Mouse (Mus musculus) kidney, postnatal 10 days (tissue): ENCODE results near the gene Foxc2.

Experiments used
- DNase-seq: peaks from one replicate; pipeline ENCODE4 v3.0.0; 2021; ENCODE audit warnings: mixed read lengths

Foxc2 gene

GRCm38 (mm10) chr8:121115948-121116347 is at the start of gene Foxc2:
TSS of gene Foxc2 (plus strand) at chr8:121116171.
- DNase-seq: peak; percentile 94

DNA sequence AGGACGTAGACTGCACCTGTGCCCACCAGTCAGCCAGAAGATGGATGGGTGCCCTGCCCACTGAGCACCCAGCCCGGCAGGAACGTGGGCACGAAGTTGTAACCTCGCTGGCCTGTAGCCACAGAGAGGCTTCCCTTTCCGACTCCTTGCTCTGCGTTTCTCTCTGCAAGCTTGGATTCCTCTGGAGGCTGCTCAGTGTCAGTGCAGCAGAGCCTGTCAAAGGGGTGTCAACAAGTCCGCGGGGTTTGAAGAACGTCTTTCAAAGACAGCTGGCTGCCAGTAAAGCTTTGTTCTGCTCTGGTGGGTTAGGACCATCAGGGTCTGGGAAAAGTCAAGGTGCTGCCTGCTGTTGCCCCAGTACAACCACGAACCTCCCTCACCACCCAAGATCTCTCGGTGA is 44.5 kb upstream of the Foxc2 start:
- DNase-seq: no peak

DNA sequence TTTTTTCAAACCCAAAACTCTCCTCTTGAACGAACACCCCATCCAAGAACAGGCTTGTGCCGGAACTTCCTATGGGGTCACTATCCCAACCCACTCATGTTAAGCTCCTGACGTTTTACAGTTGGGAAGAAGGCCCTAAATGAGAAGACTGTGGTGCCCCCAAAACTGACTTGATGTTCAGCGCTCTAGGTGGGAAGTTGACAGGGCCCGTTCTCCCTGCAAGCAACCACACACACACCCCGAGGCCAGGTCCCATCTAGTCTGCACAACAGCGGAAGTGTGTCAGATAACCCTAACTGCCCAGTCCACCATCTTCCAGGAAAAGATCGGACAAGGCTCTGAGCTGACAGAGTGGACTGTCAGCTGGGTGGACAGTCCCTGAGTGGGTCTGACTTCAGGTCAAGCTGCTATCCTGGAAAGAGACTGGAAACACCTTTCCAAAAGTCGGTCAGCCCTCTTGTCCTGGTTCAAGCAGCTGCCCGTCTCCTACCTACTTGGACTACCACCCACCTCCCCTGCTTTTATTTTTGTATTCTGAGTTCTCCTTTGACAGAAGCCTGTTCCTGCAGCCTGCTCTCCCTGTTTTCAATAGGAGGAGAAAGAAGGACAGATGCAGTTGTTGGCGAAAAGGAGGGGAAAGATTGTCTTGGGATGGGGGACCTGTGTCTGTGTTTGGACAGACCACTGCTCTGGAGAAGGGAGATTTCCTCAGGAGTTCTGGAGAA is 43.4 kb upstream of the Foxc2 start:
- no peak for DNase-seq

DNA sequence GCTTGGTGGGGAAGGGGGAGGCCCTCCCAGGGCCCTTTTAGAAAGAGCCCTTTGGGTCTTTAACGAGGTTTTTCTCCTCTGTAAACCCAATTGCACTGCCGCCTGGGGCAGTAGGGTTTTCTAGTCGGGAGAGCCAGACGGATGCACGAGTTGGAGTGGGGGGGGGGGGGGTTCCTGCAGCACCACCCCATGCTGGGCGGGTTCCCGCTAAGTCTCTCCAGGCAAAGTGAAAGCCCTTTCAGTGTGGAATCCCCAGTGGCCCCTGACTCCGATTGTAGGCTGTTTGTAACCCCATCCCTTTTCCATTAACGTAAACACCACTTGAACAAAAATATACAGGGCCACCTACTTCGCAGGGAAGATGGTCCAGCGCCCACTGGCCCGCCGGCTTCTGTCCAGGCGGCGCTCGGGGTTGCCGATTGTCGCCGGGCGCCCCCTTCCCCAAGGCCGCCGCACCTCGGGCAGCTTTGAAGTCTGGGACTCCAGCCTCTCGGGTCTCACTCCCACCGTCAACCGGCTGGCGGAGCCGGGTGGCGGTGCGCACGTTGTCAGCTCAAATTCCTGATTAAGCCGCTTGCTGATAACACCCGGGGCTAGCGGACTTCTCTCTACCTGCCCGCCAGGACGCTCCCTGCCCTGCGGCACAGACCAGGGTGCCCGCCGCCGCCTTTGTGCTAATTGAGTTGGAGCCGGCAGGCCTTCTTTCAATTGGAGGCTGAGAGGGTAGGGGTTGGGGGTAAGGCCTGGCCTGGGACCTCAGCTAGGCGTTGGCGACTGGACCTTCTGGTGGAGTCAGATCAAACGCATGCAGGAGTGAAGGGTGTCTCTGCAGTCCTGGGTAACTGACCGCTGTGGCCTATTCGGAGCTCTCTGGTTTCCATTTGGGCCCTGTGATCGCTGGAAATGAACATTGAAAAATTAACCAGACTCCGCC is 42.5 kb upstream of the Foxc2 start:
- DNase-seq: no peak

- no peak for DNase-seq
Measured at GRCm38 (mm10) chr8:121074108-121074847, 41.7 kb upstream of the Foxc2 start.

GRCm38 (mm10) chr8:121074848-121075145 is 41.2 kb upstream of the Foxc2 start:
- DNase-seq: no peak

DNA sequence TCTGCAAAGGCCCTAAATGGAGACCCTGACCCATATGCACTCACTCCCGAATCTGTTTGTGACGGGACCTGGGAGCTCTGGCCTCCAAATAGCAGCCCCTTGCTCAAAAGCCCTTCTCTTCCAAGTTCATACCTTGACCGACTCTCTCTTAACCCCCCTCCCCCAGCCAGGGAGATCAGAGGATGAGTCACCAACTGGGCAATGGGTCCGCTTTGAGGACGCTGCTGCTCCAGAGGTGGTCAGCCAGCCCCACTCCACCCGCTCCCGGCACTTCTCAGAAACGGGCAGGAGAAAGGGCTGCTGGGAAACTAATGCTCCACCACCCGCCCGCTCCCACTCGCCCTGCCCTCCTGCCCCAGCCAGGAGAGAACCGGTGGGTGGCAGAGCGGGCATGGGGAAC is 40.0 kb upstream of the Foxc2 start:
- no peak for DNase-seq

GRCm38 (mm10) chr8:121076555-121076954 is 39.4 kb upstream of the Foxc2 start:
- no peak for DNase-seq

DNA sequence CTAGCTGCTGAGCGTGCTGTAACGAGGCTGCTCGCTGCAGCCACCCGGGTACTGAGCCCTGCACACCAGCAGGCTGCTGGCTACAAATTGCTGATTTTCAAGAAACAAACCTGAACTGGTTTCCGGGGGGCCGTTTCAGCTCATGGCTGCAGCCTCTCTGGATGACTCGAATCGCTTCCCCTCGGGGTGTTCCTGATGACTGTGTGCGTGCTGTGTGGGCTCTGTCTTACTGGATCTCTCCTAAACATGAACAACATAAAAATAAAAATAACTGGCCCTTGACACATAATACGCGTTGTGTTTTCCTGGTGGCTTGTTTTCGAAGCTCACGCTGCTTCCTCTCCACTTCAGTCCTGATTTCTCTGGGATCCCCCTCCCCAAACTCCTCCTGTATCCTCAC is 37.2 kb upstream of the Foxc2 start:
- no peak for DNase-seq

DNA sequence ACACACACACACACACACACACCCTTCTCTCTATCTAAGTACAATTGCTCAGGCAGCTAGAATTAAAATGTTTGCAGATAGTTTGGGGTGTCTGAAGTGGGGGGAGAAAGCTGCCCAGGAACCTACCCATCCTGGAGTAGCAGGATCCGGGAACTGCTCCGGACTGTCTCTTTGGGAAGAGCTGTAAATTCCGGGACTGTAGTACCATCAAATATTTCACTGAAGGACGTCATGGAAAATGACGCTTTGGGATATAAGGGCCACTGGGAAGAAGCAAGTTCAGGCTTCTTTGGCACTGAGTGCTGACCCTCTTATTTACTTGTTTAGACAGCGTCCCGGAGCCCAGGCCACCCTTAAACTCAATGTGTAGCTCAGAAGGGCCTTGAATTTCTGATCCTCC is 36.8 kb upstream of the Foxc2 start:
- no peak for DNase-seq

DNA sequence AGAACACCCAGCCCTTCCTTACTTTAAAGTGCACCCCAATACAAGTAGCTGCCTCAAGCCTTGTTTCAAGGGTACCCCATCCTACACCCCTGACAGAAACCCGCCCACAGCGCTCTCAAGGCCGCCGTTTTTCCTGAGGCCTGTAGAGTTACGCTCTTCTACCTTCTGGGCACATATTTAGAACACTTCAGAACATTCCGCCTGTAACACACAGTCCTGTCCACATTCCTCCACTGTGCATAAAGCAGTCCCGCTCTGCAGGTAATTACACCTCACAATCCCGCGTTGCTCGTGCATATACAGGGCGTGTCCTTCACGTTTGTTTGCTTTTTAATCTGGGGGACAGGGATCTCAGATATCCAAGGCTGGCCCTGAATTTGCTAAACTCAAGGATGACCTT is 36.0 kb upstream of the Foxc2 start:
- no peak for DNase-seq

GRCm38 (mm10) chr8:121080361-121081090 is 35.4 kb upstream of the Foxc2 start:
- DNase-seq: no peak

DNA sequence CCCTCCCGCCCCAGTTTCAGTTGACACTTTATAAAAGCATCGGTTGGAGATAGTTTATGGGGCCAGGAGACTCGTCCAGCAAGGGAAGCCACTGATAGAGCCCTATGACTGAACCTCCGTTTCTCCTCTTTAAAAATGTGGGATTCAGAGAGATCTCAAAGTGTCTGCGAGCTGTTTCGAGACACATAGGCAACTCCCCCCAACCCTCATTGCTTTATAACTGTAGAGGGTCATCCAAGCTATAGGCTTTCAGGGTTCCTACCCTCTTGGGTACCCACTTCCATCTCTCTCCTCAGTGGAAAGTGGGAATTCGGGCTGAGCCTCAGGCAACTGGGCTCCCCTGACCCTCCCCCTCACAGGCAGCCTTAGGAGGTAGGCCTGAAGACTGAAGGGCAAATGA is 34.6 kb upstream of the Foxc2 start:
- no peak for DNase-seq

DNA sequence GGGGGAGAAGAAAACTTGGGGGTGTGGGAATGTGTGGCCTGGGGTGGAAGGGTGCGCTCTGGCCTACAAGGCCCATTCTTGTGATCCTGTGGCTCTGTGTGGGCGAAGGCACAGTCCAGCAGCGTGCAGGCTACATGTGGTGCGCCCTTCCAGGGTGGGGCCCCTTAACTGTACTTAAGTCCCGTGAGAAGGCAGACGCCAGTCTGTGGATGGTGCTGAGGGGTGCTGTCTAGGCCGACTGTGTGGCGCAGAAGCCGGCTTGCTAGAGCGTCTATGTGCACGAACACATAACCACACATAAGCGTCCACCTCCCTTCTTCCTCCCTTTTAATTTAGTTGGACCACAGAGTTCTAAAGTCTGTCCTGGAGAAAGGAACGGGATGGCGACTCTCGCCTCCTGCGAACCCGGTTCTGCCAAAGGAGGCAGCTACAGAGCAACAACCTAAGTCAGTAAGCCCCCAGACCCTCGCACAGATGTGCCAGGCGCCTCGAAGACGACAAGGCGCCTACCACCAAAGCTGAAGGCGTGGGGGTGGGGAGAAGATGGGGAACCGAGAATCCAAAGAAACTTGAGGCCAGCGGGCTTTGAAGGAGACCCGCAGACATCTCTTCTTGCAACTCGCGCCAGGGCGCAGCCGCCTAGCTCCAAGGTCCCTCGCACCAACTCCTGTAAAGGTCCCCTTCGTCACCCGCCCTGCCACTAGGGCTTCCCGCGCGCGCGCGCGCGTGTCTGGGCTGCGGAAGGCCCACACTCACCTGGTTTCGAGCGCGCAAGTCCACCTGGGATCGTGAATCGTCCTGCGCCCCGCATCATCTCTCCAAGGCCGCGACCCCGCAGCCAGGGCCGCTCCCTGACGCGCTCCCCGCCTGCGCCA is 33.5 kb upstream of the Foxc2 start:
- DNase-seq: no peak

DNA sequence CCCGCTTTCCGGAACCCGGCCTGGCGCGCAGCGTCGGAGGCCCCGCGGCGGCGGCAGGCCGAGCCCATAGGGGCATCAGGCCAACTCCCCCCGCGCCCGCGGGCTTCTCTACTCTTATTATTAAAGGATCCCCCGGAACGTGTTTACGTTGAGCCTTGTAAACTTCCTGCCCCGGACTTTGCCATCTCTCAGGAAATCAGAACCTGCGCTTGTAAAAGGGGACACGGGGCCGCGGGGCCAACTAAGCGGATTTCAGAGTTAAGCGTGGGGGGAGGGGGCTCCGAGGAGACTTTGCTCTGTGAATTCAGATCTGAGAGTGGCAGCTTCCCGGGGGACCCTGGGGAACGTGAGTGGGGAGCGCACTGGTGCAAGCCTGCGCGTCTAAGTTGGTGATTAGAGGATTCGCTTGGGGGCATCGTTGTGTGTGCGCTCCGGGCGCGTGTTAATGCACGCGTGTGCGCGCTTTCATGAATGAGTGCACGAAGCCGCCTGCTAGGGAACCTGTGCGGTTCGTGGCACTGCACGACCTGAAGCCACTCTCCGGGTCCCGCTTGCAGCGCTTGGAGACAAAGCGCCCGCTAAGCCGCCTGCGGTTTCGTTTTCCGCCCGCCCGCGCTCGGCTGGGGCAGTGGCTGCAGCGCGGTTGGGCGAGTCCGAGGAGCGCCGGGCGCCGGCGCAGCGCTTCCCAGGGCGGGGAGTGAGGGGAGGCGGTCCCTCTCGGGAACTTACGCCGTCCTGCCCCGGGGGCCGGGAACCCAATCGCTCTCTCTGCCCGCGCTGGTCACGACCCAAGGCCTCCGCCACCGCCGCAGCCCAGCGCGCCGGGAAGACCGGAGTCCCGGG is 32.7 kb upstream of the Foxc2 start:
- peak; percentile 83 for DNase-seq

GRCm38 (mm10) chr8:121083936-121084209 is 32.1 kb upstream of the Foxc2 start:
- no peak for DNase-seq

DNA sequence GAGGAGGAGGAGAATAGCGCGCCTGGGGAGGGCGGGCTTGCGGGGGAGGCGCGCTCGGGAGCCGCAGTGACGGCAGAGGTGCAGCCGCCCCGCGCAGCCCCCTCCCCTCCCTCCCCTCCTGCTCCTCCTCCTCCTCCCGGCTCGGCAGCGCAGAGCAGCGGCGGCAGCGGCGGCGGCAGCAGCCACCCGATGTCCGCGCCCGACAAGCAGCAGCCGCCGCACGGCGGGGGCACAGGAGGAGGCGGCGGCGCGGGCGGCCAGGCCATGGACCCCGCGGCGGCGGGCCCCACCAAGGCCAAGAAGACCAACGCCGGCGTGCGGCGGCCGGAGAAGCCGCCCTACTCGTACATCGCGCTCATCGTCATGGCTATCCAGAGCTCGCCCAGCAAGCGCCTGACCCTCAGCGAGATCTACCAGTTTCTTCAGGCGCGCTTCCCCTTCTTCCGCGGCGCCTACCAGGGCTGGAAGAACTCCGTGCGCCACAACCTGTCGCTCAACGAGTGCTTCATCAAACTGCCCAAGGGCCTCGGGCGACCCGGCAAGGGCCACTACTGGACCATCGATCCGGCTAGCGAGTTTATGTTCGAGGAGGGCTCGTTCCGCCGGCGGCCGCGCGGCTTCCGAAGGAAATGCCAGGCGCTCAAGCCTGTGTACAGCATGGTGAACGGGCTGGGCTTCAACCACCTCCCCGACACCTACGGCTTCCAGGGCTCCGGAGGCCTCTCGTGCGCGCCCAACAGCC is 31.6 kb upstream of the Foxc2 start, which contains the start of gene Foxf1:
Foxf1 (plus strand) TSS at position 177 of the 742 bp plus-strand sequence.
- peak; percentile 50 for DNase-seq

- DNase-seq: no peak
Measured at GRCm38 (mm10) chr8:121085011-121085410, 31.0 kb upstream of the Foxc2 start.

- DNase-seq: no peak
Measured at GRCm38 (mm10) chr8:121085561-121085960, 30.4 kb upstream of the Foxc2 start.
